Mouse (Mus musculus) liver, embryonic 14.5 days (tissue): ENCODE data around the gene Trim71.

ENCODE experiments used
- CTCF ChIP-seq: IDR thresholded peaks from 2 replicates; pipeline ENCODE4 v1.5.1; 2016; ENCODE audit warnings: antibody characterized with exemption, low read depth, control low read depth
- EP300 ChIP-seq: IDR thresholded peaks from 2 replicates; pipeline ENCODE4 v1.6.1; 2016; ENCODE audit warnings: antibody characterized with exemption, low read depth

DNA sequence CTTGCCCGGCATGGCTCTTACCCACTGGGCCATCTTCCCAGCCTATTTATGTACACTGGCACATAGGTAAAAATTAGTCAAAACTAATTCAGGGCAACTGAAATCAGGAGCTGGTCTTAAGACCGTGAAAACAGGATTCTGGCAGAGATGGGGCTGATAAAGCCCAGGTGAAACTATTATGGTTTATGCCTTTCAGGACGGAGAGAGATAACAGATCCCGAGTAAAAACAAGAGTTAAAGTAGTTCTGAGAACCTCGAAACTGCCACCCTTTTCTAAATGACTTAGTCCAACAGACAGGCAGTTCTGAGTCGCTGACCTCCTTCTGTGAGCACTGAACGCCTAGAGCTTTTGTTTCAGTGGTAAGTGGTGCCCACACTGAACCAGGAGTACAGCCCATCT, 92.3 kb downstream of the Trim71 start:
- no peak for TF ChIP-seq CTCF
- TF ChIP-seq EP300: no peak
